Mouse (Mus musculus) limb, embryonic 12.5 days (tissue): ENCODE data around the gene Gm13030. TPM values are rescaled to one million over a fixed set of nuclear protein-coding genes. Genes with fewer than 3 reads are reported as not detected.

Source experiments
- polyA plus RNA-seq: library from polyadenylated mRNA; unstranded; fragments of >200 nt; fragmentation: Nextera tagmentation; extraction: Ambion mirVana; gene quantifications from 2 replicates; pipeline ENCODE4 v1.2.1, GENCODE M21; 2016

Gene Gm13030
- polyA plus RNA-seq, 1 experiment from 2014 or later, result not detected

Other genes with a start within 250 kb of the Gm13030 start
- gene Vwa5b1, start 238.1 kb downstream of the Gm13030 start, polyA plus RNA-seq, result 0.15 TPM in 1 of 2 replicates, not detected in the other
- 0.38 and 0.92 TPM in 2 replicates for gene Pla2g2c, start 149.2 kb downstream of the Gm13030 start, polyA plus RNA-seq
- gene Ubxn10, start 136.8 kb downstream of the Gm13030 start, polyA plus RNA-seq, result 1.0 TPM in 2 replicates
- gene Pla2g2f, start 116.3 kb downstream of the Gm13030 start, polyA plus RNA-seq, result 0.24 and 0.33 TPM in 2 replicates
- gene Pla2g2d, start 98.2 kb downstream of the Gm13030 start, polyA plus RNA-seq, result not detected in 2 replicates
- not detected in 2 replicates for gene Pla2g5, start 10.5 kb downstream of the Gm13030 start, polyA plus RNA-seq
- gene Pla2g2e, start 4.0 kb upstream of the Gm13030 start, polyA plus RNA-seq, result not detected in 2 replicates
- 3.2 and 4.4 TPM in 2 replicates for gene Otud3, start 40.0 kb upstream of the Gm13030 start, polyA plus RNA-seq
- not detected in 2 replicates for gene Rnf186, start 93.1 kb upstream of the Gm13030 start, polyA plus RNA-seq
- 2.0 and 2.7 TPM in 2 replicates for gene Tmco4, start 98.9 kb upstream of the Gm13030 start, polyA plus RNA-seq
- gene Htr6, start 201.6 kb upstream of the Gm13030 start, polyA plus RNA-seq, result 0.50 and 0.60 TPM in 2 replicates
- 141 and 152 TPM in 2 replicates for gene Nbl1, start 219.0 kb upstream of the Gm13030 start, polyA plus RNA-seq